Mouse (Mus musculus): ENCODE results near the gene Mosmo. TPM values are rescaled to one million over a fixed set of nuclear protein-coding genes. Genes with fewer than 3 reads are reported as not detected.

The Mosmo gene
- polyA plus RNA-seq, 1 experiment from 2014 or later = 2.4 TPM

- ATAC-seq (ENCODE audit: low read depth) = peak; percentile 30; the same call in 1 of the 2 replicates
- WGBS (ENCODE audit: insufficient replicate concordance) = 19% methylated on average over 14 of the region's 14 CpGs
Observed at GRCm38 (mm10) chr7:120670153-120670875, 7.1 kb upstream of the Mosmo start, which contains the start of gene Pdzd9. Gene Pdzd9, minus strand, starts transcription at chr7:120670343.

GRCm38 (mm10) chr7:120671271-120671670 is 6.1 kb upstream of the Mosmo start:
- no peak overlapping the region for H3K4me3 ChIP-seq (ENCODE audit: low read depth, low read length)
- no peaks in the 10 kb centered on the region for H3K9me3 ChIP-seq (replicated peaks; ENCODE audit: control insufficient read depth, low read length)
- no peak overlapping the region for H3K4me2 ChIP-seq (ENCODE audit: low read depth, low read length)
- H3K27ac ChIP-seq (ENCODE audit: low read length) = no peak overlapping the region
- H3K27me3 ChIP-seq (ENCODE audit: control insufficient read depth, insufficient read depth, low read depth, low read length) = no peaks in the 10 kb centered on the region; the same call in 1 of the 2 replicates
- WGBS (ENCODE audit: insufficient replicate concordance) = 49% methylated on average over 2 of the region's 2 CpGs
- H3K9ac ChIP-seq (ENCODE audit: low read depth, low read length) = no peak overlapping the region
- no peaks in the 10 kb centered on the region for H3K4me1 ChIP-seq (ENCODE audit: control insufficient read depth, low read depth, low read length)
- no peak for ATAC-seq (ENCODE audit: low read depth)
- no peaks in the 10 kb centered on the region for H3K36me3 ChIP-seq (ENCODE audit: control insufficient read depth, insufficient read depth)

More at GRCm38 (mm10) chr7:120670153-120670875, 7.1 kb upstream of the Mosmo start, which contains the start of gene Pdzd9:
- H3K9ac ChIP-seq (ENCODE audit: low read depth, low read length) = no peak within 1 kb of the TSS
- H3K27me3 ChIP-seq (ENCODE audit: control insufficient read depth, insufficient read depth, low read depth, low read length) = no peaks in the 10 kb centered on the region; the same call in 1 of the 2 replicates
- no peaks in the 10 kb centered on the region for H3K36me3 ChIP-seq (ENCODE audit: control insufficient read depth, insufficient read depth)
- H3K4me3 ChIP-seq (ENCODE audit: low read depth, low read length) = no peak within 1 kb of the TSS
- no peaks in the 10 kb centered on the region for H3K9me3 ChIP-seq (replicated peaks; ENCODE audit: control insufficient read depth, low read length)
- no peak within 1 kb of the TSS for H3K4me2 ChIP-seq (ENCODE audit: low read depth, low read length)
- H3K4me1 ChIP-seq (ENCODE audit: control insufficient read depth, low read depth, low read length) = no peaks in the 10 kb centered on the region
- no peak within 1 kb of the TSS for H3K27ac ChIP-seq (ENCODE audit: low read length)

- ATAC-seq (ENCODE audit: low read depth) = peak; percentile 68
- no peaks in the 10 kb centered on the region for H3K9me3 ChIP-seq (replicated peaks; ENCODE audit: control insufficient read depth, low read length)
- peak overlapping the region; percentile 91 for H3K4me2 ChIP-seq (ENCODE audit: low read depth, low read length)
- H3K27ac ChIP-seq (ENCODE audit: low read length) = peak overlapping the region; percentile 77
- no peaks in the 10 kb centered on the region for H3K36me3 ChIP-seq (ENCODE audit: control insufficient read depth, insufficient read depth)
- 2% methylated on average over 41 of the region's 42 CpGs for WGBS (ENCODE audit: insufficient replicate concordance)
- no peaks in the 10 kb centered on the region for H3K27me3 ChIP-seq (ENCODE audit: control insufficient read depth, insufficient read depth, low read depth, low read length)
- peaks cover 48% of the 10 kb centered on the region for H3K4me1 ChIP-seq (ENCODE audit: control insufficient read depth, low read depth, low read length)
- peak overlapping the region; percentile 88 for H3K4me3 ChIP-seq (ENCODE audit: low read depth, low read length)
- peak overlapping the region; percentile 83 for H3K9ac ChIP-seq (ENCODE audit: low read depth, low read length)
Observed at GRCm38 (mm10) chr7:120677764-120678531, 530 bp downstream of the Mosmo start.

GRCm38 (mm10) chr7:120679023-120679422 is 1.6 kb downstream of the Mosmo start:
- H3K9me3 ChIP-seq (replicated peaks; ENCODE audit: control insufficient read depth, low read length) = no peaks in the 10 kb centered on the region
- no peaks in the 10 kb centered on the region for H3K27me3 ChIP-seq (ENCODE audit: control insufficient read depth, insufficient read depth, low read depth, low read length)
- no peak for ATAC-seq (ENCODE audit: low read depth)
- H3K4me3 ChIP-seq (ENCODE audit: low read depth, low read length) = peak overlapping the region; percentile 88
- H3K4me1 ChIP-seq (ENCODE audit: control insufficient read depth, low read depth, low read length) = peaks cover 48% of the 10 kb centered on the region
- WGBS (ENCODE audit: insufficient replicate concordance) = 15% methylated on average over 8 of the region's 8 CpGs
- H3K4me2 ChIP-seq (ENCODE audit: low read depth, low read length) = peak overlapping the region; percentile 91
- H3K9ac ChIP-seq (ENCODE audit: low read depth, low read length) = 0 out of 2 replicates have a peak overlapping the region, but pooled peaks have one; percentile 13
- H3K36me3 ChIP-seq (ENCODE audit: control insufficient read depth, insufficient read depth) = no peaks in the 10 kb centered on the region
- no peak overlapping the region for H3K27ac ChIP-seq (ENCODE audit: low read length)

- Histone ChIP-seq H3K27ac (ENCODE audit: low read length) (no peak overlapping the region), H3K4me3 (ENCODE audit: low read depth, low read length) (no peak overlapping the region), H3K4me1 (ENCODE audit: control insufficient read depth, low read depth, low read length) (peaks cover 42% of the 10 kb centered on the region), H3K36me3 (ENCODE audit: control insufficient read depth, insufficient read depth) (no peaks in the 10 kb centered on the region), H3K9ac (ENCODE audit: low read depth, low read length) (no peak overlapping the region), H3K9me3 (replicated peaks; ENCODE audit: control insufficient read depth, low read length) (no peaks in the 10 kb centered on the region), H3K27me3 (ENCODE audit: control insufficient read depth, insufficient read depth, low read depth, low read length) (no peaks in the 10 kb centered on the region), H3K4me2 (ENCODE audit: low read depth, low read length) (no peak overlapping the region)
- no peak for ATAC-seq (ENCODE audit: low read depth)
- 29% methylated on average over 4 of the region's 4 CpGs for WGBS (ENCODE audit: insufficient replicate concordance)
Observed at GRCm38 (mm10) chr7:120682002-120682401, 4.6 kb downstream of the Mosmo start.

- no peak for ATAC-seq (ENCODE audit: low read depth)
Observed at GRCm38 (mm10) chr7:120684731-120685161, 7.3 kb downstream of the Mosmo start.

GRCm38 (mm10) chr7:120685227-120685626 is 7.8 kb downstream of the Mosmo start:
- H3K4me1 ChIP-seq (ENCODE audit: control insufficient read depth, low read depth, low read length) = peaks cover 24% of the 10 kb centered on the region
- no peaks in the 10 kb centered on the region for H3K36me3 ChIP-seq (ENCODE audit: control insufficient read depth, insufficient read depth)
- H3K4me3 ChIP-seq (ENCODE audit: low read depth, low read length) = no peak overlapping the region
- no peak overlapping the region for H3K4me2 ChIP-seq (ENCODE audit: low read depth, low read length)
- no peaks in the 10 kb centered on the region for H3K27me3 ChIP-seq (ENCODE audit: control insufficient read depth, insufficient read depth, low read depth, low read length)
- no peak overlapping the region for H3K9ac ChIP-seq (ENCODE audit: low read depth, low read length)
- ATAC-seq (ENCODE audit: low read depth) = no peak
- 75% methylated on average over 6 of the region's 6 CpGs for WGBS (ENCODE audit: insufficient replicate concordance)
- no peaks in the 10 kb centered on the region for H3K9me3 ChIP-seq (replicated peaks; ENCODE audit: control insufficient read depth, low read length)
- H3K27ac ChIP-seq (ENCODE audit: low read length) = no peak overlapping the region

More at GRCm38 (mm10) chr7:120684731-120685161, 7.3 kb downstream of the Mosmo start:
- Histone ChIP-seq H3K27ac (ENCODE audit: low read length) (no peak overlapping the region), H3K9me3 (replicated peaks; ENCODE audit: control insufficient read depth, low read length) (no peaks in the 10 kb centered on the region), H3K9ac (ENCODE audit: low read depth, low read length) (no peak overlapping the region), H3K27me3 (ENCODE audit: control insufficient read depth, insufficient read depth, low read depth, low read length) (no peaks in the 10 kb centered on the region), H3K36me3 (ENCODE audit: control insufficient read depth, insufficient read depth) (no peaks in the 10 kb centered on the region), H3K4me1 (ENCODE audit: control insufficient read depth, low read depth, low read length) (peaks cover 26% of the 10 kb centered on the region), H3K4me3 (ENCODE audit: low read depth, low read length) (no peak overlapping the region), H3K4me2 (ENCODE audit: low read depth, low read length) (no peak overlapping the region)
- 64% methylated on average over 2 of the region's 2 CpGs for WGBS (ENCODE audit: insufficient replicate concordance)

- no peak overlapping the region for H3K9ac ChIP-seq (ENCODE audit: low read depth, low read length)
- no peak for ATAC-seq (ENCODE audit: low read depth)
- no peak overlapping the region for H3K27ac ChIP-seq (ENCODE audit: low read length)
- peaks cover 4% of the 10 kb centered on the region; the same call in 1 of the 2 replicates for H3K4me1 ChIP-seq (ENCODE audit: control insufficient read depth, low read depth, low read length)
- H3K4me3 ChIP-seq (ENCODE audit: low read depth, low read length) = no peak overlapping the region
- no peaks in the 10 kb centered on the region for H3K27me3 ChIP-seq (ENCODE audit: control insufficient read depth, insufficient read depth, low read depth, low read length)
- no peaks in the 10 kb centered on the region for H3K36me3 ChIP-seq (ENCODE audit: control insufficient read depth, insufficient read depth)
- 68% methylated on average over 4 of the region's 4 CpGs for WGBS (ENCODE audit: insufficient replicate concordance)
- no peaks in the 10 kb centered on the region for H3K9me3 ChIP-seq (replicated peaks; ENCODE audit: control insufficient read depth, low read length)
- no peak overlapping the region for H3K4me2 ChIP-seq (ENCODE audit: low read depth, low read length)
Observed at GRCm38 (mm10) chr7:120690634-120691033, 13.2 kb downstream of the Mosmo start.

Measured in liver, embryonic 16.5 days (tissue).